Mouse (Mus musculus): ENCODE results near the gene Ksr2. TPM values are rescaled to one million over a fixed set of nuclear protein-coding genes. Genes with fewer than 3 reads are reported as not detected.

Ksr2 gene
- polyA plus RNA-seq, 1 experiment from 2014 or later: 0.81 TPM

- 71% methylated on average over 9 of the region's 9 CpGs for whole genome bisulfite sequencing
- ATAC-seq (ENCODE audit: low read depth): no peak
Measured at GRCm38 (mm10) chr5:117556570-117556969, 142.8 kb downstream of the Ksr2 start.

GRCm38 (mm10) chr5:117561080-117561479, 147.3 kb downstream of the Ksr2 start:
- Histone ChIP-seq H3K27ac (replicated peaks; ENCODE audit: low read depth, low read length) (no peak overlapping the region), H3K27me3 (replicated peaks; ENCODE audit: control insufficient read depth, insufficient read depth, low read length) (no peaks in the 10 kb centered on the region), H3K9me3 (ENCODE audit: control insufficient read depth, low read length) (no peaks in the 10 kb centered on the region), H3K36me3 (ENCODE audit: control insufficient read depth, insufficient read depth, low read length) (no peaks in the 10 kb centered on the region), H3K9ac (ENCODE audit: low read depth, low read length) (no peak overlapping the region), H3K4me2 (ENCODE audit: low read depth, low read length) (no peak overlapping the region), H3K4me3 (ENCODE audit: low read depth, low read length) (no peak overlapping the region), H3K4me1 (ENCODE audit: control insufficient read depth, insufficient read depth, low read length) (no peaks in the 10 kb centered on the region)
- ATAC-seq (ENCODE audit: low read depth): no peak
- whole genome bisulfite sequencing: 84% methylated on average over 2 of the region's 2 CpGs
- DNase-seq (ENCODE audit: low spot score): no peak

More at GRCm38 (mm10) chr5:117556570-117556969, 142.8 kb downstream of the Ksr2 start:
- H3K9ac ChIP-seq (ENCODE audit: low read depth, low read length): no peak overlapping the region
- H3K9me3 ChIP-seq (ENCODE audit: control insufficient read depth, low read length): no peaks in the 10 kb centered on the region
- no peaks in the 10 kb centered on the region for H3K4me1 ChIP-seq (ENCODE audit: control insufficient read depth, insufficient read depth, low read length)
- no peak overlapping the region for H3K27ac ChIP-seq (replicated peaks; ENCODE audit: low read depth, low read length)
- no peaks in the 10 kb centered on the region for H3K27me3 ChIP-seq (replicated peaks; ENCODE audit: control insufficient read depth, insufficient read depth, low read length)
- H3K36me3 ChIP-seq (ENCODE audit: control insufficient read depth, insufficient read depth, low read length): no peaks in the 10 kb centered on the region
- DNase-seq (ENCODE audit: low spot score): no peak
- no peak overlapping the region for H3K4me3 ChIP-seq (ENCODE audit: low read depth, low read length)
- H3K4me2 ChIP-seq (ENCODE audit: low read depth, low read length): no peak overlapping the region

GRCm38 (mm10) chr5:117566051-117566665, 152.4 kb downstream of the Ksr2 start:
- Histone ChIP-seq H3K4me2 (ENCODE audit: low read depth, low read length) (no peak overlapping the region), H3K9ac (ENCODE audit: low read depth, low read length) (no peak overlapping the region), H3K9me3 (ENCODE audit: control insufficient read depth, low read length) (no peaks in the 10 kb centered on the region; the same call in 1 of the 2 replicates), H3K4me3 (ENCODE audit: low read depth, low read length) (no peak overlapping the region), H3K36me3 (ENCODE audit: control insufficient read depth, insufficient read depth, low read length) (no peaks in the 10 kb centered on the region), H3K27ac (replicated peaks; ENCODE audit: low read depth, low read length) (no peak overlapping the region), H3K27me3 (replicated peaks; ENCODE audit: control insufficient read depth, insufficient read depth, low read length) (no peaks in the 10 kb centered on the region), H3K4me1 (ENCODE audit: control insufficient read depth, insufficient read depth, low read length) (no peaks in the 10 kb centered on the region)
- WGBS: 51% methylated on average over 12 of the region's 12 CpGs
- DNase-seq (ENCODE audit: low spot score): no peak
- ATAC-seq (ENCODE audit: low read depth): no peak

GRCm38 (mm10) chr5:117569190-117569795, 155.5 kb downstream of the Ksr2 start:
- no peak for DNase-seq (ENCODE audit: low spot score)
- Histone ChIP-seq H3K27me3 (replicated peaks; ENCODE audit: control insufficient read depth, insufficient read depth, low read length) (no peaks in the 10 kb centered on the region), H3K4me1 (ENCODE audit: control insufficient read depth, insufficient read depth, low read length) (no peaks in the 10 kb centered on the region), H3K4me2 (ENCODE audit: low read depth, low read length) (no peak overlapping the region), H3K9ac (ENCODE audit: low read depth, low read length) (no peak overlapping the region), H3K9me3 (ENCODE audit: control insufficient read depth, low read length) (no peaks in the 10 kb centered on the region; the same call in 1 of the 2 replicates), H3K36me3 (ENCODE audit: control insufficient read depth, insufficient read depth, low read length) (no peaks in the 10 kb centered on the region), H3K4me3 (ENCODE audit: low read depth, low read length) (no peak overlapping the region), H3K27ac (replicated peaks; ENCODE audit: low read depth, low read length) (no peak overlapping the region)
- ATAC-seq (ENCODE audit: low read depth): no peak
- WGBS: 83% methylated on average over 6 of the region's 6 CpGs

GRCm38 (mm10) chr5:117572428-117572827, 158.6 kb downstream of the Ksr2 start:
- Histone ChIP-seq H3K9me3 (ENCODE audit: control insufficient read depth, low read length) (no peaks in the 10 kb centered on the region; the same call in 1 of the 2 replicates), H3K27ac (replicated peaks; ENCODE audit: low read depth, low read length) (no peak overlapping the region), H3K9ac (ENCODE audit: low read depth, low read length) (no peak overlapping the region), H3K4me3 (ENCODE audit: low read depth, low read length) (no peak overlapping the region), H3K36me3 (ENCODE audit: control insufficient read depth, insufficient read depth, low read length) (no peaks in the 10 kb centered on the region), H3K4me1 (ENCODE audit: control insufficient read depth, insufficient read depth, low read length) (no peaks in the 10 kb centered on the region), H3K4me2 (ENCODE audit: low read depth, low read length) (no peak overlapping the region), H3K27me3 (replicated peaks; ENCODE audit: control insufficient read depth, insufficient read depth, low read length) (no peaks in the 10 kb centered on the region)
- DNase-seq (ENCODE audit: low spot score) (peak; percentile 43), ATAC-seq (ENCODE audit: low read depth) (no peak)
- 80% methylated on average over 14 of the region's 14 CpGs for WGBS

GRCm38 (mm10) chr5:117574894-117575293, 161.1 kb downstream of the Ksr2 start:
- 69% methylated on average over 7 of the region's 7 CpGs for WGBS

GRCm38 (mm10) chr5:117577598-117577997, 163.8 kb downstream of the Ksr2 start:
- DNase-seq (ENCODE audit: low spot score): no peak
- Histone ChIP-seq H3K4me2 (ENCODE audit: low read depth, low read length) (no peak overlapping the region), H3K27me3 (replicated peaks; ENCODE audit: control insufficient read depth, insufficient read depth, low read length) (no peaks in the 10 kb centered on the region), H3K4me3 (ENCODE audit: low read depth, low read length) (no peak overlapping the region), H3K9me3 (ENCODE audit: control insufficient read depth, low read length) (no peaks in the 10 kb centered on the region), H3K9ac (ENCODE audit: low read depth, low read length) (no peak overlapping the region), H3K27ac (replicated peaks; ENCODE audit: low read depth, low read length) (no peak overlapping the region), H3K36me3 (ENCODE audit: control insufficient read depth, insufficient read depth, low read length) (no peaks in the 10 kb centered on the region), H3K4me1 (ENCODE audit: control insufficient read depth, insufficient read depth, low read length) (no peaks in the 10 kb centered on the region)
- 81% methylated on average over 5 of the region's 5 CpGs for WGBS
- ATAC-seq (ENCODE audit: low read depth): no peak

More at GRCm38 (mm10) chr5:117574894-117575293, 161.1 kb downstream of the Ksr2 start:
- no peak overlapping the region for H3K27ac ChIP-seq (replicated peaks; ENCODE audit: low read depth, low read length)
- no peak overlapping the region for H3K4me3 ChIP-seq (ENCODE audit: low read depth, low read length)
- ATAC-seq (ENCODE audit: low read depth) (no peak), DNase-seq (ENCODE audit: low spot score) (no peak)
- no peaks in the 10 kb centered on the region for H3K27me3 ChIP-seq (replicated peaks; ENCODE audit: control insufficient read depth, insufficient read depth, low read length)
- no peaks in the 10 kb centered on the region for H3K36me3 ChIP-seq (ENCODE audit: control insufficient read depth, insufficient read depth, low read length)
- H3K9ac ChIP-seq (ENCODE audit: low read depth, low read length): no peak overlapping the region
- H3K4me1 ChIP-seq (ENCODE audit: control insufficient read depth, insufficient read depth, low read length): no peaks in the 10 kb centered on the region
- no peaks in the 10 kb centered on the region; the same call in 1 of the 2 replicates for H3K9me3 ChIP-seq (ENCODE audit: control insufficient read depth, low read length)
- H3K4me2 ChIP-seq (ENCODE audit: low read depth, low read length): no peak overlapping the region

GRCm38 (mm10) chr5:117581711-117582110, 167.9 kb downstream of the Ksr2 start:
- Histone ChIP-seq H3K27ac (replicated peaks; ENCODE audit: low read depth, low read length) (no peak overlapping the region), H3K4me2 (ENCODE audit: low read depth, low read length) (no peak overlapping the region), H3K9me3 (ENCODE audit: control insufficient read depth, low read length) (no peaks in the 10 kb centered on the region), H3K36me3 (ENCODE audit: control insufficient read depth, insufficient read depth, low read length) (no peaks in the 10 kb centered on the region), H3K4me3 (ENCODE audit: low read depth, low read length) (no peak overlapping the region), H3K4me1 (ENCODE audit: control insufficient read depth, insufficient read depth, low read length) (no peaks in the 10 kb centered on the region), H3K9ac (ENCODE audit: low read depth, low read length) (no peak overlapping the region), H3K27me3 (replicated peaks; ENCODE audit: control insufficient read depth, insufficient read depth, low read length) (no peaks in the 10 kb centered on the region)
- ATAC-seq (ENCODE audit: low read depth) (no peak), DNase-seq (ENCODE audit: low spot score) (no peak)
- WGBS: 83% methylated on average over 3 of the region's 3 CpGs

GRCm38 (mm10) chr5:117584428-117584827, 170.6 kb downstream of the Ksr2 start:
- no peaks in the 10 kb centered on the region for H3K27me3 ChIP-seq (replicated peaks; ENCODE audit: control insufficient read depth, insufficient read depth, low read length)
- WGBS: 59% methylated on average over 1 of the region's 1 CpGs
- H3K36me3 ChIP-seq (ENCODE audit: control insufficient read depth, insufficient read depth, low read length): no peaks in the 10 kb centered on the region
- ATAC-seq (ENCODE audit: low read depth) (no peak), DNase-seq (ENCODE audit: low spot score) (no peak)
- H3K27ac ChIP-seq (replicated peaks; ENCODE audit: low read depth, low read length): no peak overlapping the region
- H3K4me3 ChIP-seq (ENCODE audit: low read depth, low read length): no peak overlapping the region
- no peak overlapping the region for H3K9ac ChIP-seq (ENCODE audit: low read depth, low read length)
- H3K4me1 ChIP-seq (ENCODE audit: control insufficient read depth, insufficient read depth, low read length): no peaks in the 10 kb centered on the region
- no peaks in the 10 kb centered on the region for H3K9me3 ChIP-seq (ENCODE audit: control insufficient read depth, low read length)
- H3K4me2 ChIP-seq (ENCODE audit: low read depth, low read length): no peak overlapping the region

All from embryonic facial prominence, embryonic 14.5 days (tissue).